Mouse (Mus musculus): Measurements from ENCODE around the gene Olfr1008. TPM values are rescaled to one million over a fixed set of nuclear protein-coding genes. Genes with fewer than 3 reads are reported as not detected.

Olfr1008 gene
- not detected for total RNA-seq (2023)

DNA sequence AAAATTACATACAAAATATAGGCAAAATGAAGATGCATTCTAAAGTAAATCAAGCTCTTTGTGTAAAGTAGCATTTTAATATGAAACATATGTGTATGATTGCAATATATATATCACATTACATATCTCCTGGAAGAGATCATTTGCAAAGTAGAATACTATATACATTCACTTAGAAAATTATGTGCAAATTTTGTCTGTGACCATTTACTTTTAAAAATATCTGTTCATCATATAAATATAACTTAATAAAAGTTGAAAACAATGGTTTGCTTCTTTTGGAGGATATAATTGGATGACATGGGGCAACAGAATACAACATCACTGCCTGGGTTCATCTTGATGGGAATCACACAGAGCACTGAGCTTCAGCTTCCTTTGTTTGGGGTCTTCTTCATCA lies at the start of gene Olfr1008:
TSS of gene Olfr1008 (plus strand) at position 301 of the 400 bp plus-strand sequence.

DNA sequence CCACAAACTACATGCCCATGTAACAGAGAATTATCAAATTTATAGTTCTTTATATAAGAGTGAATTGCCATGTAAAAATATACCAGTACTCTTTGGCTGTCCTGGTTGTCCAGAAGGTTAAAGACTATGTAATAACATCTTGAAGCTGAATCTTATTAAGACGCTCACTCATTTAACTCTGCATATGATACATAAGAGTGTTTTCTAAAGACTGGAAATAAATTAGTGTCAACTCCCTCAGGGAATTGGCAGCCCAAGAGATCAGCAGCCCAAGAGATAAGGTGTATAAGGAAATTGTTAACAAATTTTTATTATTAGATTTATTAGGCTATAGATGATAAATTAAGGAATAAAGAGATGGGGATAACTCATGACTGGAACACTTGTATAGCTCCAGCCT lies 38.6 kb upstream of the Olfr1008 start, which contains the start of gene Olfr1002:
TSS of gene Olfr1002 (minus strand) at position 101 of the 400 bp plus-strand sequence.

DNA sequence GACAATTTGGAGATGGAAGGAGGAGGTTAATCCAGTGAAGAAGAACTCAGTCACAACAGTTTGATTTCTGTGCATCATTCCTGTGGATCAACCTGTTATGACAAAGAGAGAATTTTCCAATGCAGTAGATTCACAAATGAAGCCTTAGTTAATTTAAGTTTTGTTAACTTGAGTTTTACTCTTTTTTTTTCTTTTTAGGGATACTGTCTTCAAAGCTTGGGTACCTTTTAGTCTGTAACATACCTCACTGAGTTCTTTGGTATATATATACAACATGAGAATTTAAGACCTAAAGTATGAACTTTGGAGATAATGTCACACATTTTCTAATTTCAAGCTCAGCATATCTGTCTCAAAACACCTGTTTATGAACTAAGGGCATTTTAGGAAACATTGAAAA lies 24.9 kb upstream of the Olfr1008 start, which contains the start of gene Olfr154:
TSS of gene Olfr154 (minus strand) at position 101 of the 400 bp plus-strand sequence.

DNA sequence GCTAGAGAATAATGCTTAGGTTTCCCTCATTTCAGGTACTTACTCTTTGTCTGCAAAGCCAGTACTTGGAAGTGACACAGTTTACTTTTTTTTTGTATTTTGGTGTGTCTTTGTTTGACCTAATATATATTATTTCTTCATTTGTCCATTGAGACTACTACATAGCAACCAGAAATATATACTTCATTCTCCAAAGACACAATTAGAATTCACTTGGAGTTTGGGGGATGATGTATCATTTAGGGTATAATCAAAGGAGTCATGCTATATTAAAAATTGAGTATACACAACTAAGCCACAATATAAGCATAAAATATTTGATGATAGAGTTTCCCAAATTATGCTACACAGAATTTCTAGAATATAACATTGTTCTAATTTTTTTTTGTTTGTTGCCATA lies 10.6 kb upstream of the Olfr1008 start, which contains the start of gene Olfr1006:
TSS of gene Olfr1006 (minus strand) at position 101 of the 400 bp plus-strand sequence.

DNA sequence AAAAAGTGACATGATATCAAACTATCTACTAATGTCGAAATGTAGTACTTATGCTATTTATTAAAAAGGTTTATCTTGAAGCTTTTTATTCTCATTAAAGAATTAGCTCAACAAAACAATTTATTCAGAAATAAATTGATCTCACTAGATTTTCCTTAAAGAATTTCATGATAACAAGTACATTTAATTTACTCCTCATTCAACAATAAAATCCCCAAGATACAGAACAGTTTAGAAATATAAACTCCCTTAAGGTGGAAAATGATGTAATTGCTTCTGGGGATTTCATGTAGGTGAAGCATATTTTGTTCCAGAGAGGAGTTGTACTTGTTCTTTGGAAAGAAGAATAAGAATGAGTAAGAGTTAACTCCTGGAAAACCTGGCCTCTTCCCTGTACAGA lies 25.9 kb downstream of the Olfr1008 start, which contains the start of gene Olfr1009:
TSS of gene Olfr1009 (plus strand) at position 301 of the 400 bp plus-strand sequence.

Other genes starting within 250 kb of the Olfr1008 start
- gene Olfr995, start 245.8 kb upstream of the Olfr1008 start, total RNA-seq (2023) = not detected
- gene 4833423E24Rik, start 170.4 kb upstream of the Olfr1008 start, total RNA-seq (2023) = not detected
- not detected for gene Olfr996, start 110.2 kb upstream of the Olfr1008 start, total RNA-seq (2023)
- gene Olfr998, start 100.5 kb upstream of the Olfr1008 start, total RNA-seq (2023) = not detected
- gene Olfr1000, start 77.5 kb upstream of the Olfr1008 start, total RNA-seq (2023) = not detected
- gene Olfr1002, start 38.7 kb upstream of the Olfr1008 start, total RNA-seq (2023) = not detected
- not detected for gene Olfr154, start 25.0 kb upstream of the Olfr1008 start, total RNA-seq (2023)
- gene Olfr1006, start 10.7 kb upstream of the Olfr1008 start, total RNA-seq (2023) = not detected
- gene Olfr1009, start 26.0 kb downstream of the Olfr1008 start, total RNA-seq (2023) = not detected
- gene Olfr1012, start 73.3 kb downstream of the Olfr1008 start, total RNA-seq (2023) = not detected
- gene Olfr1013, start 77.7 kb downstream of the Olfr1008 start, total RNA-seq (2023) = not detected
- gene Olfr1014, start 83.3 kb downstream of the Olfr1008 start, total RNA-seq (2023) = not detected
- not detected for gene Olfr1015, start 92.6 kb downstream of the Olfr1008 start, total RNA-seq (2023)
- not detected for gene Olfr1016, start 113.1 kb downstream of the Olfr1008 start, total RNA-seq (2023)
- gene Olfr1018, start 129.0 kb downstream of the Olfr1008 start, total RNA-seq (2023) = not detected
- gene Olfr1019, start 156.1 kb downstream of the Olfr1008 start, total RNA-seq (2023) = not detected
- not detected for gene Olfr1020, start 157.6 kb downstream of the Olfr1008 start, total RNA-seq (2023)
- not detected for gene Olfr1022, start 179.2 kb downstream of the Olfr1008 start, total RNA-seq (2023)
- not detected for gene Olfr1023, start 196.2 kb downstream of the Olfr1008 start, total RNA-seq (2023)
- gene Olfr1024, start 215.6 kb downstream of the Olfr1008 start, total RNA-seq (2023) = not detected
- gene Olfr1025-ps1, start 225.8 kb downstream of the Olfr1008 start, total RNA-seq (2023) = not detected
- not detected for gene Olfr1026, start 232.1 kb downstream of the Olfr1008 start, total RNA-seq (2023)